Mouse (Mus musculus) intestine, embryonic 14.5 days (tissue): ENCODE measurements around the gene Gm6358. TPM values are rescaled to one million over a fixed set of nuclear protein-coding genes. Genes with fewer than 3 reads are reported as not detected.
"Not testable (repeated sequence)": the region's sequence is repeated elsewhere in the genome, so short reads cannot be mapped to it uniquely, and the experiment has no call there.

Source experiments
- ATAC-seq: fragments of 200-750 bp; cut with Nextera tagmentation; replicated peaks from 2 replicates; pipeline ENCODE4 v1.8.0; 2017; ENCODE audit warnings: low read depth, moderate number of reproducible peaks, moderate TSS enrichment, moderate library complexity; ENCODE audit not compliant: low FRiP score, low TSS enrichment
- DNase-seq: peaks from one replicate; pipeline ENCODE4 v3.0.0-alpha.2; 2018; ENCODE audit warnings: low spot score
- H3K27ac ChIP-seq: fragments of 300-500 bp; sonication (generic); 2 replicates; pipeline ENCODE4 v1.5.1; 2014; ENCODE audit warnings: low read depth, mild to moderate bottlenecking, control low read depth
- H3K27me3 ChIP-seq: fragments of 300-500 bp; sonication (generic); replicated peaks from 2 replicates; pipeline ENCODE4 v1.6.1; 2014; ENCODE audit warnings: low read length, control low read depth; ENCODE audit not compliant: control insufficient read depth, insufficient read depth
- H3K36me3 ChIP-seq: fragments of 300-500 bp; sonication (generic); 2 replicates; pipeline ENCODE4 v1.6.1; 2014; ENCODE audit warnings: low read length, control low read depth; ENCODE audit not compliant: control insufficient read depth, insufficient read depth
- H3K4me1 ChIP-seq: fragments of 300-500 bp; sonication (generic); replicated peaks from 2 replicates; pipeline ENCODE4 v1.6.1; 2014; ENCODE audit warnings: low read length, control low read depth, mixed read lengths; ENCODE audit not compliant: control insufficient read depth, insufficient read depth
- H3K4me2 ChIP-seq: fragments of 300-500 bp; sonication (generic); 2 replicates; pipeline ENCODE4 v1.6.1; 2014; ENCODE audit warnings: low read length
- H3K4me3 ChIP-seq: fragments of 300-500 bp; sonication (generic); 2 replicates; pipeline ENCODE4 v1.5.1; 2014; ENCODE audit warnings: low read depth, low read length, control low read depth, mixed read lengths
- H3K9ac ChIP-seq: fragments of 300-500 bp; sonication (generic); 2 replicates; pipeline ENCODE4 v1.6.1; 2014; ENCODE audit warnings: mild to moderate bottlenecking, low read length
- H3K9me3 ChIP-seq: fragments of 300-500 bp; sonication (generic); 2 replicates; pipeline ENCODE4 v1.6.1; 2016; ENCODE audit warnings: low read length, control low read depth; ENCODE audit not compliant: control insufficient read depth
- WGBS: fragments of 180-500 bp; shearing (Covaris S2); extraction: QIAGEN DNeasy Blood & Tissue Kit; methylation state at CpG from one replicate; pipeline ENCODE4 v1.1.7; 2014; 5-methylcytosine and 5-hydroxymethylcytosine counted together
- polyA plus RNA-seq: library from polyadenylated mRNA; unstranded; fragments of >200 nt; fragmentation: Nextera tagmentation; extraction: Ambion mirVana; gene quantifications from 2 replicates; pipeline ENCODE4 v1.2.1, GENCODE M21; 2014

Gm6358 gene
- polyA plus RNA-seq = not detected in 2 replicates

- ATAC-seq (no peak), DNase-seq (no peak)
- H3K9me3 ChIP-seq = no peaks in the 10 kb centered on the region
- 92% methylated on average over 1 of the region's 1 CpGs for WGBS
- no peak within 1 kb of the TSS for H3K27ac ChIP-seq
- H3K9ac ChIP-seq = no peak within 1 kb of the TSS
- H3K27me3 ChIP-seq = no peaks in the 10 kb centered on the region
- no peaks in the 10 kb centered on the region for H3K4me1 ChIP-seq
- H3K4me3 ChIP-seq = no peak within 1 kb of the TSS
- H3K36me3 ChIP-seq = no peaks in the 10 kb centered on the region
- no peak within 1 kb of the TSS for H3K4me2 ChIP-seq
Measured at GRCm38 (mm10) chr16:89140551-89140950, at the start of gene Gm6358. Gene Gm6358, plus strand, starts transcription at chr16:89140851.

- Histone ChIP-seq H3K4me3 (no peak within 1 kb of the TSS), H3K9me3 (0 out of 2 replicates have a peak, but pooled peaks cover 3% of the 10 kb centered on the region), H3K4me1 (no peaks in the 10 kb centered on the region), H3K27me3 (no peaks in the 10 kb centered on the region), H3K9ac (no peak within 1 kb of the TSS), H3K27ac (no peak within 1 kb of the TSS), H3K4me2 (no peak within 1 kb of the TSS), H3K36me3 (no peaks in the 10 kb centered on the region)
- 93% methylated on average over 1 of the region's 1 CpGs for WGBS
- DNase-seq (no peak), ATAC-seq (no peak)
Measured at GRCm38 (mm10) chr16:89150786-89151185, 10.1 kb downstream of the Gm6358 start, which contains the start of gene Gm10061. Gene Gm10061, plus strand, starts transcription at chr16:89151086.

- 91% methylated on average over 4 of the region's 4 CpGs for WGBS
- no peak within 1 kb of the TSS for H3K4me2 ChIP-seq
- ATAC-seq (no peak), DNase-seq (no peak)
- no peaks in the 10 kb centered on the region for H3K4me1 ChIP-seq
- H3K36me3 ChIP-seq = no peaks in the 10 kb centered on the region
- no peaks in the 10 kb centered on the region for H3K27me3 ChIP-seq
- H3K9ac ChIP-seq = no peak within 1 kb of the TSS
- H3K9me3 ChIP-seq = no peaks in the 10 kb centered on the region
- H3K27ac ChIP-seq = no peak within 1 kb of the TSS
- H3K4me3 ChIP-seq = no peak within 1 kb of the TSS
Measured at GRCm38 (mm10) chr16:89157652-89158051, 17.0 kb downstream of the Gm6358 start, which contains the start of gene Gm9789. Gene Gm9789, plus strand, starts transcription at chr16:89157952.

GRCm38 (mm10) chr16:89169190-89169589 lies 28.5 kb downstream of the Gm6358 start, which contains the start of gene Gm7735:
Gene Gm7735, plus strand, starts transcription at chr16:89169490.
- not testable (repeated sequence) for H3K4me3 ChIP-seq, H3K9ac ChIP-seq, H3K27me3 ChIP-seq, H3K36me3 ChIP-seq, H3K27ac ChIP-seq, DNase-seq, H3K4me2 ChIP-seq, H3K4me1 ChIP-seq, H3K9me3 ChIP-seq, ATAC-seq

- DNase-seq (no peak), ATAC-seq (no peak)
- no peaks in the 10 kb centered on the region for H3K36me3 ChIP-seq
- 77% methylated on average over 2 of the region's 2 CpGs for WGBS
- no peak within 1 kb of the TSS for H3K27ac ChIP-seq
- H3K4me3 ChIP-seq = no peak within 1 kb of the TSS
- H3K4me1 ChIP-seq = no peaks in the 10 kb centered on the region
- H3K9ac ChIP-seq = no peak within 1 kb of the TSS
- no peaks in the 10 kb centered on the region for H3K27me3 ChIP-seq
- H3K4me2 ChIP-seq = no peak within 1 kb of the TSS
- no peaks in the 10 kb centered on the region for H3K9me3 ChIP-seq
Measured at GRCm38 (mm10) chr16:89174435-89174834, 33.8 kb downstream of the Gm6358 start, which contains the start of gene 1110057P08Rik. Gene 1110057P08Rik, plus strand, starts transcription at chr16:89174735.

- H3K27ac ChIP-seq = no peak overlapping the region
- H3K4me1 ChIP-seq = no peaks in the 10 kb centered on the region
- H3K4me2 ChIP-seq = no peak overlapping the region
- 83% methylated on average over 4 of the region's 4 CpGs for WGBS
- H3K9me3 ChIP-seq = no peaks in the 10 kb centered on the region
- H3K4me3 ChIP-seq = no peak overlapping the region
- ATAC-seq (no peak), DNase-seq (no peak)
- H3K9ac ChIP-seq = no peak overlapping the region
- no peaks in the 10 kb centered on the region for H3K27me3 ChIP-seq
- H3K36me3 ChIP-seq = no peaks in the 10 kb centered on the region
Measured at GRCm38 (mm10) chr16:89188621-89189020, 48.0 kb downstream of the Gm6358 start.

Other genes with a start within 250 kb of the Gm6358 start
- not detected in 2 replicates for gene Krtap19-5, start 244.4 kb upstream of the Gm6358 start, polyA plus RNA-seq
- not detected in 2 replicates for gene Krtap19-9b, start 208.6 kb upstream of the Gm6358 start, polyA plus RNA-seq
- gene Krtap16-3, start 178.0 kb upstream of the Gm6358 start, polyA plus RNA-seq = not detected in 2 replicates
- not detected in 2 replicates for gene Krtap22-2, start 130.1 kb upstream of the Gm6358 start, polyA plus RNA-seq
- not detected in 2 replicates for gene Gm10229, start 125.6 kb upstream of the Gm6358 start, polyA plus RNA-seq
- not detected in 2 replicates for gene Krtap6-1, start 109.2 kb upstream of the Gm6358 start, polyA plus RNA-seq
- not detected in 2 replicates for gene Gm10228, start 99.4 kb upstream of the Gm6358 start, polyA plus RNA-seq
- not detected in 2 replicates for gene Krtap6-5, start 93.0 kb upstream of the Gm6358 start, polyA plus RNA-seq
- gene 1110025L11Rik, start 76.8 kb upstream of the Gm6358 start, polyA plus RNA-seq = not detected in 2 replicates
- gene Krtap6-3, start 56.8 kb upstream of the Gm6358 start, polyA plus RNA-seq = not detected in 2 replicates
- not detected in 2 replicates for gene Gm10061, start 10.2 kb downstream of the Gm6358 start, polyA plus RNA-seq
- not detected in 2 replicates for gene Gm9789, start 17.1 kb downstream of the Gm6358 start, polyA plus RNA-seq
- gene Gm7735, start 28.6 kb downstream of the Gm6358 start, polyA plus RNA-seq = not detected in 2 replicates
- not detected in 2 replicates for gene 1110057P08Rik, start 33.9 kb downstream of the Gm6358 start, polyA plus RNA-seq
- gene Krtap20-2, start 65.0 kb downstream of the Gm6358 start, polyA plus RNA-seq = not detected in 2 replicates